Mouse (Mus musculus): ENCODE measurements at regions not wholly inside any gene's neighbourhood (a gene's known extent, or its start where the extent isn't known, plus 50 kb on each side); places are given as distances from the start of the nearest gene placed in this dataset.

DNA sequence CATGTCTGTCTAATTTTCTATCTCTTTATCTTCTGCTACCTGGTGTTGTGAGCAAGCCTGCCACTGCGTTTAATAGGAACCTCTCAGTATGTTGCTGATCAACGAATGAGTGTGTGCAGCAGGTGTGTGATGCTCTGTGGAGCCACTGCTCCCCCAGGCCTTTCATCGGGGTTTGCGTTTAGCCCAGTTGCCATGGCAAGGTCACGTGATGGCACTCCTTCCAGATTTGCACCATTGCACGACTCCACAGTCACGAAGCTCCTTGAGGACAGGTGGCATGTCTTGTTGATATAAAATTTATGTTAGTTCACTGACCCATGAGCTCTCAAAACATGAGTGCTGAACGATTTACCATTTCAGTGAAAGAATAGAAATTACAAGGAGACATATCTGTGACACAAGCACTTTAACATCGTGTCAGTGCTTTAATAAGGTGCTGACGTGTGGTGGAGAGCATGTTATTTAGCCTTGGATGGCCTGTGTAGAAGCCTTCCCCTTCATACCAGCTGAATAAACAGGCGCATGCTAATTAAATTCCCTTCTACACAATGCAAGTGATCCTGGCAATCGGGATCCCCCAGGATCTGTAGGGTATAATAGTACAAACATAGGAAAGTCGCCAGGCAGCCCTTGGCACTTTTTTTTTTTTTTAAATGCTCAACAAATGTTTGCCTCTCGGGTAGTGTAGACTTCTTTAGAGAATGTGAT, 181.7 kb upstream of the Arrdc4 start:
- H3K36me3 ChIP-seq: no peaks in the 10 kb centered on the region
- no peaks in the 10 kb centered on the region for H3K9me3 ChIP-seq (replicated peaks)
- no peak overlapping the region for H3K27ac ChIP-seq (replicated peaks)
- no peaks in the 10 kb centered on the region for H3K27me3 ChIP-seq (replicated peaks)
- H3K9ac ChIP-seq (replicated peaks): no peak overlapping the region
- H3K4me2 ChIP-seq: no peak overlapping the region
- 56% methylated on average over 14 of the region's 14 CpGs for WGBS
- H3K4me3 ChIP-seq (replicated peaks): no peak overlapping the region
- ATAC-seq (ENCODE audit: low FRiP score): no peak
- 0 out of 2 replicates have a peak, but pooled peaks cover 3% of the 10 kb centered on the region for H3K4me1 ChIP-seq

DNA sequence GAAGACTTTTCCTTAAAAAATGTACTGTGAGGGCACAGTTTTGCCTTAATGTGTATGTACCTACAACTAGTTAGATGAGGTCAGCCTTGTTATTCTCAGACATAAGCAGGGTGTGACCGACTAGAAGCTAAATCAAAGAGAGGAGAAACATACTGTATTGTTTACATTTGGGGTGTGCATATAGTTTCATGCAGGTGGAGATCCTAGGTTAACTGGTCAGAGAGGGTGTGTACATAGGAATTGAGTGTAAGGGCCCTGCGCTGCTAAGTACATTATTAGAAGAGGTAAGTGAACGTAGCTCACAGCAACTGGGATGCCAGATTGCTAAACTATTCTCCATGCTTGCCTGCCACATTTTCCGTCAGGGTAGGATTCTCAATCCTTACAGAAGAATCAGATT, 180.6 kb upstream of the Arrdc4 start:
- no peaks in the 10 kb centered on the region for H3K9me3 ChIP-seq (replicated peaks)
- no peaks in the 10 kb centered on the region for H3K27me3 ChIP-seq (replicated peaks)
- 0 out of 2 replicates have a peak, but pooled peaks cover 3% of the 10 kb centered on the region for H3K4me1 ChIP-seq
- H3K4me3 ChIP-seq (replicated peaks): no peak overlapping the region
- no peak for ATAC-seq (ENCODE audit: low FRiP score)
- no peak overlapping the region for H3K4me2 ChIP-seq
- H3K27ac ChIP-seq (replicated peaks): no peak overlapping the region
- no peak overlapping the region for H3K9ac ChIP-seq (replicated peaks)
- H3K36me3 ChIP-seq: no peaks in the 10 kb centered on the region
- 86% methylated on average over 4 of the region's 4 CpGs for WGBS

GRCm38 (mm10) chr7:68925640-68926039, 176.6 kb upstream of the Arrdc4 start:
- no peak overlapping the region for H3K27ac ChIP-seq (replicated peaks)
- H3K36me3 ChIP-seq: no peaks in the 10 kb centered on the region
- no peaks in the 10 kb centered on the region for H3K9me3 ChIP-seq (replicated peaks)
- no peak overlapping the region for H3K4me2 ChIP-seq
- no peak for ATAC-seq (ENCODE audit: low FRiP score)
- H3K9ac ChIP-seq (replicated peaks): no peak overlapping the region
- no peak overlapping the region for H3K4me3 ChIP-seq (replicated peaks)
- WGBS: 68% methylated on average over 4 of the region's 4 CpGs
- H3K27me3 ChIP-seq (replicated peaks): no peaks in the 10 kb centered on the region
- H3K4me1 ChIP-seq: 0 out of 2 replicates have a peak, but pooled peaks cover 1% of the 10 kb centered on the region

GRCm38 (mm10) chr7:68918632-68919435, 169.8 kb upstream of the Arrdc4 start:
- no peaks in the 10 kb centered on the region for H3K4me1 ChIP-seq
- no peaks in the 10 kb centered on the region for H3K36me3 ChIP-seq
- no peak overlapping the region for H3K4me2 ChIP-seq
- H3K27ac ChIP-seq (replicated peaks): no peak overlapping the region
- H3K4me3 ChIP-seq (replicated peaks): no peak overlapping the region
- ATAC-seq (ENCODE audit: low FRiP score): no peak
- 87% methylated on average over 9 of the region's 9 CpGs for WGBS
- H3K9ac ChIP-seq (replicated peaks): no peak overlapping the region
- no peaks in the 10 kb centered on the region for H3K27me3 ChIP-seq (replicated peaks)
- no peaks in the 10 kb centered on the region for H3K9me3 ChIP-seq (replicated peaks)

- Histone ChIP-seq H3K4me1 (no peaks in the 10 kb centered on the region), H3K9ac (replicated peaks) (no peak overlapping the region), H3K4me3 (replicated peaks) (no peak overlapping the region), H3K9me3 (replicated peaks) (no peaks in the 10 kb centered on the region), H3K4me2 (no peak overlapping the region), H3K27ac (replicated peaks) (no peak overlapping the region), H3K27me3 (replicated peaks) (no peaks in the 10 kb centered on the region), H3K36me3 (no peaks in the 10 kb centered on the region)
- WGBS: 36% methylated on average over 2 of the region's 2 CpGs
- no peak for ATAC-seq (ENCODE audit: low FRiP score)
Observed at GRCm38 (mm10) chr7:68917876-68918200, 168.8 kb upstream of the Arrdc4 start.

GRCm38 (mm10) chr7:68917137-68917875, 168.3 kb upstream of the Arrdc4 start:
- Histone ChIP-seq H3K36me3 (no peaks in the 10 kb centered on the region), H3K27ac (replicated peaks) (no peak overlapping the region), H3K9ac (replicated peaks) (no peak overlapping the region), H3K4me3 (replicated peaks) (no peak overlapping the region), H3K9me3 (replicated peaks) (no peaks in the 10 kb centered on the region), H3K4me1 (no peaks in the 10 kb centered on the region), H3K27me3 (replicated peaks) (no peaks in the 10 kb centered on the region), H3K4me2 (peak overlapping the region; percentile 20; the same call in 1 of the 2 replicates)
- whole genome bisulfite sequencing: 58% methylated on average over 21 of the region's 21 CpGs
- ATAC-seq (ENCODE audit: low FRiP score): no peak

- Histone ChIP-seq H3K4me2 (no peak overlapping the region), H3K4me3 (replicated peaks) (no peak overlapping the region), H3K4me1 (no peaks in the 10 kb centered on the region), H3K27me3 (replicated peaks) (no peaks in the 10 kb centered on the region), H3K9me3 (replicated peaks) (no peaks in the 10 kb centered on the region), H3K9ac (replicated peaks) (no peak overlapping the region), H3K36me3 (no peaks in the 10 kb centered on the region), H3K27ac (replicated peaks) (no peak overlapping the region)
- 92% methylated on average over 9 of the region's 9 CpGs for WGBS
- no peak for ATAC-seq (ENCODE audit: low FRiP score)
Observed at GRCm38 (mm10) chr7:68915976-68916375, 166.9 kb upstream of the Arrdc4 start.

DNA sequence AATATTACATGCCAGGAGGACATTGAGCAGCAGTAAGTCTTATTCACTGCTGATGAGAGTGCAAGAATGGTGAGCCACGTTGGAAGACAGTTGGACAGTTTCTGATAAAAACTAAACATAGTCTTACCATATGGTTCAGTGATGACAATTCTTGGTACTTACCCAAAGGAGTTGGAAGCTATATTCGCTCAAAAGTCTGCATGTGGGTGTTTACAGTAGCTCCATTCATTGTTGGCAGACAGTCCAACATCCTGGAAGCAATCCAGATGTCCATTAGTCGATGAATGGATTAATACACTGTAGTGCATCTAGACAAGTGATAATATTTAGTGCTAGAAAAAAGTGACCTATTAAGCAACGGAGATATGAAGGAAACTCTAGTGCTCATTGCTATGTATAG, 165.3 kb upstream of the Arrdc4 start:
- ATAC-seq (ENCODE audit: low FRiP score): no peak
- Histone ChIP-seq H3K9ac (replicated peaks) (no peak overlapping the region), H3K4me2 (no peak overlapping the region), H3K36me3 (no peaks in the 10 kb centered on the region), H3K4me1 (no peaks in the 10 kb centered on the region), H3K27me3 (replicated peaks) (no peaks in the 10 kb centered on the region), H3K9me3 (replicated peaks) (no peaks in the 10 kb centered on the region), H3K4me3 (replicated peaks) (no peak overlapping the region), H3K27ac (replicated peaks) (no peak overlapping the region)
- 72% methylated on average over 4 of the region's 4 CpGs for WGBS

- H3K4me3 ChIP-seq (replicated peaks): no peak overlapping the region
- no peaks in the 10 kb centered on the region for H3K9me3 ChIP-seq (replicated peaks)
- H3K27ac ChIP-seq (replicated peaks): no peak overlapping the region
- H3K27me3 ChIP-seq (replicated peaks): no peaks in the 10 kb centered on the region
- ATAC-seq (ENCODE audit: low FRiP score): no peak
- no peaks in the 10 kb centered on the region for H3K36me3 ChIP-seq
- 0 out of 2 replicates have a peak, but pooled peaks cover 5% of the 10 kb centered on the region for H3K4me1 ChIP-seq
- H3K4me2 ChIP-seq: no peak overlapping the region
- 85% methylated on average over 6 of the region's 6 CpGs for WGBS
- no peak overlapping the region for H3K9ac ChIP-seq (replicated peaks)
Observed at GRCm38 (mm10) chr7:68911989-68912655, 163.1 kb upstream of the Arrdc4 start.

GRCm38 (mm10) chr7:68911562-68911961, 162.5 kb upstream of the Arrdc4 start:
- Histone ChIP-seq H3K36me3 (no peaks in the 10 kb centered on the region), H3K4me1 (0 out of 2 replicates have a peak, but pooled peaks cover 8% of the 10 kb centered on the region), H3K27me3 (replicated peaks) (no peaks in the 10 kb centered on the region), H3K4me3 (replicated peaks) (no peak overlapping the region), H3K9me3 (replicated peaks) (no peaks in the 10 kb centered on the region), H3K9ac (replicated peaks) (no peak overlapping the region), H3K27ac (replicated peaks) (no peak overlapping the region), H3K4me2 (no peak overlapping the region)
- WGBS: 83% methylated on average over 3 of the region's 3 CpGs
- ATAC-seq (ENCODE audit: low FRiP score): no peak

- Histone ChIP-seq H3K9ac (replicated peaks) (no peak overlapping the region), H3K4me1 (0 out of 2 replicates have a peak, but pooled peaks cover 8% of the 10 kb centered on the region), H3K4me2 (no peak overlapping the region), H3K27ac (replicated peaks) (no peak overlapping the region), H3K36me3 (no peaks in the 10 kb centered on the region), H3K4me3 (replicated peaks) (no peak overlapping the region), H3K9me3 (replicated peaks) (no peaks in the 10 kb centered on the region), H3K27me3 (replicated peaks) (no peaks in the 10 kb centered on the region)
- no peak for ATAC-seq (ENCODE audit: low FRiP score)
- 97% methylated on average over 1 of the region's 1 CpGs for WGBS
Observed at GRCm38 (mm10) chr7:68909694-68910093, 160.7 kb upstream of the Arrdc4 start.

Data from neural tube, embryonic 15.5 days (tissue).